Mouse (Mus musculus) gastrocnemius, postnatal 10 days (tissue): ENCODE measurements around the gene Shisal2a. TPM values are rescaled to one million over a fixed set of nuclear protein-coding genes. Genes with fewer than 3 reads are reported as not detected.
"Not testable (repeated sequence)": the region's sequence is repeated elsewhere in the genome, so short reads cannot be mapped to it uniquely, and the experiment has no call there.

Experiments used
- DNase-seq: peaks from one replicate; pipeline ENCODE4 v3.0.0; 2021; ENCODE audit warnings: mixed read lengths
- total RNA-seq, 2 experiments: library from RNA; stranded (reverse); gene quantifications; 2 replicates each; pipeline ENCODE4 v1.2.3; 2021

Shisal2a gene
- total RNA-seq, 2 experiments from 2014 or later, result not detected

- DNase-seq, result no peak
Observed at GRCm38 (mm10) chr4:108372166-108372565, 11.0 kb downstream of the Shisal2a start.

GRCm38 (mm10) chr4:108371421-108371820 lies 11.7 kb downstream of the Shisal2a start:
- DNase-seq, result no peak

GRCm38 (mm10) chr4:108370409-108370808 lies 12.7 kb downstream of the Shisal2a start:
- no peak for DNase-seq

- no peak for DNase-seq
Observed at GRCm38 (mm10) chr4:108369254-108369653, 13.9 kb downstream of the Shisal2a start.

GRCm38 (mm10) chr4:108364111-108364476 lies 19.1 kb downstream of the Shisal2a start:
- no peak for DNase-seq

GRCm38 (mm10) chr4:108363355-108364110 lies 19.6 kb downstream of the Shisal2a start:
- DNase-seq, result no peak

GRCm38 (mm10) chr4:108362321-108363261 lies 20.6 kb downstream of the Shisal2a start:
- DNase-seq, result no peak

- DNase-seq, result peak; percentile 32
Observed at GRCm38 (mm10) chr4:108360136-108361055, 22.8 kb downstream of the Shisal2a start.

- DNase-seq, result no peak
Observed at GRCm38 (mm10) chr4:108358498-108358897, 24.7 kb downstream of the Shisal2a start.

GRCm38 (mm10) chr4:108357458-108357857 lies 25.7 kb downstream of the Shisal2a start:
- no peak for DNase-seq

GRCm38 (mm10) chr4:108353591-108353990 lies 29.6 kb downstream of the Shisal2a start:
- DNase-seq, result not testable (repeated sequence)

GRCm38 (mm10) chr4:108350819-108351218 lies 32.3 kb downstream of the Shisal2a start:
- DNase-seq, result no peak

- DNase-seq, result no peak
Observed at GRCm38 (mm10) chr4:108349836-108350547, 33.2 kb downstream of the Shisal2a start.

GRCm38 (mm10) chr4:108349064-108349463 lies 34.1 kb downstream of the Shisal2a start:
- no peak for DNase-seq

GRCm38 (mm10) chr4:108348256-108348875 lies 34.8 kb downstream of the Shisal2a start:
- DNase-seq, result peak; percentile 31

GRCm38 (mm10) chr4:108347111-108347510 lies 36.0 kb downstream of the Shisal2a start:
- DNase-seq, result no peak

GRCm38 (mm10) chr4:108345826-108346225 lies 37.3 kb downstream of the Shisal2a start:
- no peak for DNase-seq

- DNase-seq, result no peak
Observed at GRCm38 (mm10) chr4:108344631-108345083, 38.5 kb downstream of the Shisal2a start.

GRCm38 (mm10) chr4:108339277-108339690 lies 43.9 kb downstream of the Shisal2a start:
- peak; percentile 55 for DNase-seq

GRCm38 (mm10) chr4:108338811-108339210 lies 44.3 kb downstream of the Shisal2a start:
- no peak for DNase-seq

- DNase-seq, result no peak
Observed at GRCm38 (mm10) chr4:108338321-108338733, 44.8 kb downstream of the Shisal2a start.
